Mouse (Mus musculus): ENCODE measurements around the gene Vamp5. TPM values are rescaled to one million over a fixed set of nuclear protein-coding genes. Genes with fewer than 3 reads are reported as not detected.

Vamp5 gene
- polyA plus RNA-seq, 1 experiment from 2014 or later, result 31.0 TPM

DNA sequence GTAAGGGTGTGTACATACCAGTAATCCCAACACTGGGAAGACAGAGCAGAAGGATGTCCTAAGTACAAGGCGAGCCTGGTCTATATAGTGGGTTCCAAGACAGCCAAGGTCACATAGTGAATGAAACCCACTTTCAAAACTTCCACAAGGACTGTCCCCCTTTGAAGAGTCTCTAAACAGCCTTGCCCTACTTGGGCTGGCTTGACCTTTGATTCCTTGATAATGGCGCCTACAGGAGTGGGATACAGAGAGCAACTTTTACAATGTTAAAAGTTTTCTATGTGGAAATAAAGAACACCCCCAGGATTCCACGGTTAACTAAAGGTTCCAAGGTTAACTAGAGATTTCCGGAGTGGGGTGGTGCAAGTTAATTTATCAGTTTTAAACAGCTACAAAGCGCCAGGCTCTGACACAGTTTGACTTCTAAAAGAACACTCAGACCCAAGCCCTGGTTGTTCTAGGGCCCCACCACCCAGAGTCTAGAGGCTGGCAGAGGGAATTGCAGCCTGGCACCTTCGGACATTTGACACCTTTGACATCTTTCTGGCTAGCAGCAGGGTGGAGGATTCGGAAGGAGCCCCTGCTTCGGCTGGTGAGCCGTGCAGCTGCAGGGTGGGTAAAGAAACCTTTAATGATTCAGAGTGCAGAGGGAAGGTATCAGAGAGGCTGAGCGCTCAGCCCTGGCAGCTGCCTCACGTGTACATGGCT lies 20.2 kb downstream of the Vamp5 start:
- 58% methylated on average over 11 of the region's 11 CpGs for WGBS
- peak overlapping the region; percentile 25; the same call in 1 of the 2 replicates for H3K27ac ChIP-seq (ENCODE audit: low read depth)
- no peak for TF ChIP-seq CTCF (IDR thresholded peaks at IDR 0.05; ENCODE audit: low read depth)
- no peaks in the 10 kb centered on the region for H3K9me3 ChIP-seq (ENCODE audit: low read depth, low read length)
- H3K4me2 ChIP-seq, result peak overlapping the region; percentile 86
- H3K4me1 ChIP-seq (ENCODE audit: insufficient read depth), result 0 out of 2 replicates have a peak, but pooled peaks cover 4% of the 10 kb centered on the region
- H3K27me3 ChIP-seq (ENCODE audit: insufficient read depth, low read length), result no peaks in the 10 kb centered on the region
- H3K4me3 ChIP-seq (ENCODE audit: low read depth, low read length), result peak overlapping the region; percentile 1; the same call in 1 of the 2 replicates
- DNase-seq (no peak), ATAC-seq (ENCODE audit: insufficient read depth) (no peak)
- H3K9ac ChIP-seq, result no peak overlapping the region
- peaks cover 28% of the 10 kb centered on the region for H3K36me3 ChIP-seq (ENCODE audit: insufficient read depth)

DNA sequence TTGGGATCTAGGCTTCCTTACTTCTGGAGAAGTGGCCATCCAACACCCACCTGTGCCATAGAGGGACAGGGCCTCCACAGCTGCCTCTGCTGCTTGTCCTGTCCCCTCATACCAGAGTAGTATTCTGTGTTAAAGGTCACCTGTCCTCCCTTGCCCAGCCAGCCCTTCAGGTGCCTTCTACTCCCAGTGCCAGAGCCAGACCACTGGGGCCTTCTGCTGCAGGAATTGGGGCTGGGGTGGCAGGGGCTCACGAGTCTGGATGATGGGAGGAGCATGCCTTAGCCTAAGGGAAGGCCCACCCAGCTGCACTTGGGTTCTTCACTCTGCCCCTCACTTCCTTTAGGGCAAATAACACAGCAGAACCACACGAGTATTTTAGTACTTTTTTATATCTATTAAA lies 20.9 kb downstream of the Vamp5 start:
- H3K27ac ChIP-seq (ENCODE audit: low read depth), result no peak overlapping the region
- ATAC-seq (ENCODE audit: insufficient read depth), result no peak
- H3K36me3 ChIP-seq (ENCODE audit: insufficient read depth), result peaks cover 28% of the 10 kb centered on the region
- no peak overlapping the region for H3K9ac ChIP-seq
- no peak for DNase-seq
- TF ChIP-seq CTCF (IDR thresholded peaks at IDR 0.05; ENCODE audit: low read depth), result no peak
- no peak overlapping the region for H3K4me2 ChIP-seq
- H3K9me3 ChIP-seq (ENCODE audit: low read depth, low read length), result no peaks in the 10 kb centered on the region
- H3K4me3 ChIP-seq (ENCODE audit: low read depth, low read length), result no peak overlapping the region
- H3K27me3 ChIP-seq (ENCODE audit: insufficient read depth, low read length), result no peaks in the 10 kb centered on the region
- WGBS, result 66% methylated on average over 2 of the region's 2 CpGs
- 0 out of 2 replicates have a peak, but pooled peaks cover 4% of the 10 kb centered on the region for H3K4me1 ChIP-seq (ENCODE audit: insufficient read depth)

DNA sequence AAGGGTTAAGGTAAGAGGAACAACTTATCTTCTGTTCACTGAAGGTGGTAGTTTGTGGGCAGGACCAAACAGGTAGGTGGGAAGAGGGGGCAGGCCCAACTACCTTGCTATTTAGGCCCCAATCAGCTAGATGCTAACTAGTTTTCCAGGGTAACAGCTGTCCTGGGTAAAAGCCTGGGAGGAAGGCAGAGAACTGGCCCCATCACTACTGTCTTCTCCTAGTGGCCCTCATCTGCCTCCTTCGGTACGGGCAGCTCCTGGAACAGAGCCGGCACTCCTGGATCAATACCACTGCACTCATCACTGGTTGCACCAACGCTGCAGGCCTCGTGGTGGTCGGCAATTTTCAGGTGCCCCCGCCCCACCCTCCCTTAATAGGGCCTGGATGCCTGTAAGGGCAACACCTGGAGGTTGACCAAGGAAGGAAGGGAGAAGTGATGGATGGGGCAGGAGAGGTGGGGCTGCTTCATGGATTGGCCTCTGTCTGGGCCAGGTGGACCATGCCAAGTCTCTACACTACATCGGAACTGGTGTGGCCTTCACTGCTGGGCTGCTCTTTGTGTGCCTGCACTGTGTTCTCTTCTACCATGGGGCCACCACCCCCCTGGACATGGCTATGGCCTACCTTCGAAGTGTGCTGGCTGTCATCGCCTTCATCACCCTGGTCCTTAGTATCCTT lies 22.0 kb downstream of the Vamp5 start:
- no peaks in the 10 kb centered on the region for H3K27me3 ChIP-seq (ENCODE audit: insufficient read depth, low read length)
- WGBS, result 89% methylated on average over 10 of the region's 10 CpGs
- DNase-seq, result no peak
- H3K4me1 ChIP-seq (ENCODE audit: insufficient read depth), result 0 out of 2 replicates have a peak, but pooled peaks cover 4% of the 10 kb centered on the region
- H3K9me3 ChIP-seq (ENCODE audit: low read depth, low read length), result no peaks in the 10 kb centered on the region
- H3K4me2 ChIP-seq, result no peak overlapping the region
- H3K27ac ChIP-seq (ENCODE audit: low read depth), result no peak overlapping the region
- H3K9ac ChIP-seq, result no peak overlapping the region
- no peak overlapping the region for H3K4me3 ChIP-seq (ENCODE audit: low read depth, low read length)
- peaks cover 28% of the 10 kb centered on the region for H3K36me3 ChIP-seq (ENCODE audit: insufficient read depth)
- TF ChIP-seq CTCF (IDR thresholded peaks at IDR 0.05; ENCODE audit: low read depth), result no peak
- ATAC-seq (ENCODE audit: insufficient read depth), result no peak

DNA sequence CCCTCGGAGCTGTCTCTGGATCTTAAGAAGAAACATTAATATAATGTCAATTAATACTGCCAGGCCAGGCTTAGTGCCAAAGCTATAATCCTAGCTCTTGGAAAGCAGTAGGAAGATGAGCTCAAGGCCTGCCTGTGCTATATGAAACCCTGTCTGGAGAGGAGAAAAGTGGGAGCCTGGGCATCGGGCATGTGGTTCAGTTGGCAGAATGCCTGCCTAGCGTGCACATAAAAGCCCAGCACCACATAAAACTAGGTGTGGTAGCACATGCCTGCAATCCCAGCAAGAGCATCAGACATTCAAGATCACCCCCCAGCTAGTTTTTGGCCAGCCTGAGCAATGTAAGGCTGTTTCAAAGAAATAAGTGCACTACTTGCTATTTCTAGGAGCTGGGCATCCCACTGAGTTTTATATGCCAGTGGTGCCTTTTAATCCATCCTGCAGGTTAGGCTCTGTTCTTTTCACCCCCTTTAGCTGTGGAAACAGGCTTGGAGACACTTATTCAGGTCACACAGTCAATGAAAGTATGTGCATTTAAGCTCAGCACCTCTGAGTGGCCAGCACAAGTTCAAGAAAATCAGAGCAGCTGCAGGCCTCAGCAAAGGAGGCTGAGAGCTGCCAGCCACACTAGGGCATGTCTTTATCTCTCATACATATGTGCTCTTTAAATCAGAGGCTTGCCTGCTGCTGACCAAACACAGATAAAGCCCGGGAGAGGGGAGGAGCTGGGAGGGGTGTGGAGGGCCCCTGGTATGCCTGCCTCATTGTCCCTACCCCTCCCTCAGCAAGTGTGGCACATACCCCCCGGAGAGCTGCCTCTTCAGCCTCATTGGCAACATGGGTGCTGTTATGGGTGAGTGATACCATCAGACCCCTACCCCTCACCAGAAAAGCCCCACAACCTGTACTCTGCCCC lies 22.8 kb downstream of the Vamp5 start:
- ATAC-seq (ENCODE audit: insufficient read depth) (no peak), DNase-seq (no peak)
- Histone ChIP-seq H3K36me3 (ENCODE audit: insufficient read depth) (peaks cover 28% of the 10 kb centered on the region), H3K4me3 (ENCODE audit: low read depth, low read length) (no peak overlapping the region), H3K27me3 (ENCODE audit: insufficient read depth, low read length) (no peaks in the 10 kb centered on the region), H3K4me2 (no peak overlapping the region), H3K9ac (no peak overlapping the region), H3K9me3 (ENCODE audit: low read depth, low read length) (no peaks in the 10 kb centered on the region), H3K4me1 (ENCODE audit: insufficient read depth) (peaks cover 8% of the 10 kb centered on the region; the same call in 1 of the 2 replicates), H3K27ac (ENCODE audit: low read depth) (no peak overlapping the region)
- TF ChIP-seq CTCF (IDR thresholded peaks at IDR 0.05; ENCODE audit: low read depth), result no peak
- 56% methylated on average over 5 of the region's 5 CpGs for WGBS

DNA sequence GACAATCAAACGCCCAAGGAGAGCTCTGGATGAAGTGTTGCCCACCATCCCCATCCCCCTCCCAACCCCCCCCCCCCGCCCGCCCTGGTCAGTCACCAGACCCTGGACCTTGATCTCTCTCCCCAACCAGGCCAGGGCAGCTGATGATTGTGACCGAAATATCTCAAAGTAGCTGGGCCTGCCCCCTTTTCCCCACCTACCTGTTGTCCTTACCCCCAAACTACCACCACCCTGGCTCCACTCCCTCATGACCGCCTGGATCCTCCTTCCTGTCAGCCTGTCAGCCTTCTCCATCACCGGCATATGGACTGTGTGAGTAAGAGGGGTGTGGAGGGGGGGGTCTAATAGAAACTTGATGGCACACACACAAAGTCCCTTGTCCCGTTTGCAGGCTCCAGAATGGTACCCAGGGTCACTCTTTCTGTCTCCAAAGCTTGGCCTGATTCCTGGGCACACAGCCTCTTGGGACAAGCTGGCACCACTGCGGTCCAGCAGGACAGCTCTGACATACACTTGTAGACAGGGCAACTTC lies 24.2 kb downstream of the Vamp5 start:
- Histone ChIP-seq H3K4me1 (ENCODE audit: insufficient read depth) (peaks cover 6% of the 10 kb centered on the region; the same call in 1 of the 2 replicates), H3K4me3 (ENCODE audit: low read depth, low read length) (peak overlapping the region; percentile 61), H3K27ac (ENCODE audit: low read depth) (no peak overlapping the region), H3K9me3 (ENCODE audit: low read depth, low read length) (no peaks in the 10 kb centered on the region), H3K9ac (peak overlapping the region; percentile 60), H3K27me3 (ENCODE audit: insufficient read depth, low read length) (no peaks in the 10 kb centered on the region), H3K36me3 (ENCODE audit: insufficient read depth) (peaks cover 31% of the 10 kb centered on the region), H3K4me2 (peak overlapping the region; percentile 95)
- DNase-seq, result no peak
- no peak for TF ChIP-seq CTCF (IDR thresholded peaks at IDR 0.05; ENCODE audit: low read depth)
- no peak for ATAC-seq (ENCODE audit: insufficient read depth)
- 29% methylated on average over 8 of the region's 8 CpGs for WGBS

DNA sequence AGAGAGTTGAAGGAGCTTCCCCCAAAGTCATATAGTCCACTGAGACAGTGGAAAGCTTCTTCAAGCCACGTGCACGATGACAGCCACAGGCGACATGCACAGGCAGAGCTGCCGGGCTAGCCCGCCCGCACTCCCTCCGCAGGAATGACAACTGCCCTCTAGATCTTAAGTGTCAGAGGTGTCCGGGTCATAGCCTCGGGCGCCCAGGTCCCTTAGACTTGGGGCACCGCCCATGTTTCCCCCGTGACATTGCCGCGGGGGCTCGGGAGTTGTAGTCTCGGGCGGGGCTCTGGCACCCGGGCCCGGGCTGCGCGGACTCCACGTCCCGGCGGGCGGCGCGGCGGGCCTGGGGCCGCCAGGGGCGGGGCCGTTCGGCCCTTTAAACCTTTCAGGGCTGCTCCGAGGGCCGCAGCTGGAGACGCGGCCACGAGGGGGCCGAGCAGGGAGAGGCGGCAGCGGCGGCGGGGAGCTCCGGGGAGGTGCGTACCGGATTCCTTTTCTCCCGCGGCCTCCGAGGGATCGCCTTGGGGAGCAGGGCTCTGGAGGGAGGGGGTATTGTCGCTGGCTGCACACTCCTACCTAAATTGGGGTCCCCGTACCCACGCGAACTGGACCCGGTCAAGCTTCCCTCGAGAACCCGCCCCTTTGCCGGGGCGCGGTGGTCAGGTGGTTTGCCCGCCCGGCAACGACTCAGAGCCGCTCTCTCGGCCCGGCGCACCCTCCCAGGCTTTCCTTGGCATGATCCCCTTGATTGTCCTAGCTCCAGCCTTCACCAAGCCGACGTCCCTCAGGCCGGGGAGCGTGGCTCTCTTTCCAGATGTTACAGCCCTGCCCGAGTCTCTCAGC lies 25.0 kb downstream of the Vamp5 start, which contains the start of gene Tmem150a:
Gene Tmem150a (plus strand): TSS at position 382 of the 846 bp plus-strand sequence.
- Histone ChIP-seq H3K9me3 (ENCODE audit: low read depth, low read length) (no peaks in the 10 kb centered on the region), H3K36me3 (ENCODE audit: insufficient read depth) (peaks cover 35% of the 10 kb centered on the region), H3K27ac (ENCODE audit: low read depth) (no peak within 1 kb of the TSS), H3K4me3 (ENCODE audit: low read depth, low read length) (peak within 1 kb of the TSS; percentile 61), H3K4me1 (ENCODE audit: insufficient read depth) (peaks cover 6% of the 10 kb centered on the region; the same call in 1 of the 2 replicates), H3K9ac (peak within 1 kb of the TSS; percentile 60), H3K27me3 (ENCODE audit: insufficient read depth, low read length) (no peaks in the 10 kb centered on the region), H3K4me2 (peak within 1 kb of the TSS; percentile 95)
- under 1% methylated on average over 70 of the region's 71 CpGs for WGBS
- peak; percentile 92 for ATAC-seq (ENCODE audit: insufficient read depth)
- peak; percentile 90 for DNase-seq
- TF ChIP-seq CTCF (IDR thresholded peaks at IDR 0.05; ENCODE audit: low read depth), result peak; percentile 53
